Mouse (Mus musculus) adrenal gland, postnatal 36 days (tissue): Measurements from ENCODE around the gene Tgfbr1. TPM values are rescaled to one million over a fixed set of nuclear protein-coding genes. Genes with fewer than 3 reads are reported as not detected.

Source experiments
- DNase-seq, 2 experiments: peaks; one replicate each; pipeline ENCODE4 v3.0.0; 2021; ENCODE audit warnings: mixed read lengths in 1 of 2
- total RNA-seq, 2 experiments: library from RNA; stranded (reverse); gene quantifications; 2 replicates each; pipeline ENCODE4 v1.2.3; 2021

Gene Tgfbr1
- total RNA-seq, 2 experiments from 2014 or later: 34.8 to 40.7 TPM

- DNase-seq: no peak
Observed at GRCm38 (mm10) chr4:47422194-47422593, 69.2 kb downstream of the Tgfbr1 start.

- no peak for DNase-seq
Observed at GRCm38 (mm10) chr4:47422946-47423345, 69.9 kb downstream of the Tgfbr1 start.

- no peak for DNase-seq
Observed at GRCm38 (mm10) chr4:47424376-47424775, 71.4 kb downstream of the Tgfbr1 start.

GRCm38 (mm10) chr4:47425247-47425830, 72.3 kb downstream of the Tgfbr1 start:
- no peak for DNase-seq

- no peak for DNase-seq
Observed at GRCm38 (mm10) chr4:47427606-47428005, 74.6 kb downstream of the Tgfbr1 start.

- DNase-seq: no peak
Observed at GRCm38 (mm10) chr4:47430557-47430956, 77.5 kb downstream of the Tgfbr1 start.

GRCm38 (mm10) chr4:47431081-47431480, 78.1 kb downstream of the Tgfbr1 start:
- no peak for DNase-seq

GRCm38 (mm10) chr4:47432766-47433165, 79.7 kb downstream of the Tgfbr1 start:
- no peak for DNase-seq

GRCm38 (mm10) chr4:47435131-47435530, 82.1 kb downstream of the Tgfbr1 start:
- DNase-seq: no peak

- no peak for DNase-seq
Observed at GRCm38 (mm10) chr4:47435566-47436360, 82.7 kb downstream of the Tgfbr1 start.

- DNase-seq: peak; percentile 87 to 88
Observed at GRCm38 (mm10) chr4:47437365-47438340, 84.6 kb downstream of the Tgfbr1 start.

- DNase-seq: no peak
Observed at GRCm38 (mm10) chr4:47438956-47439355, 85.9 kb downstream of the Tgfbr1 start.

- peak; percentile 49 to 61 for DNase-seq
Observed at GRCm38 (mm10) chr4:47440951-47441350, 87.9 kb downstream of the Tgfbr1 start.

- DNase-seq: no peak
Observed at GRCm38 (mm10) chr4:47448526-47448925, 95.5 kb downstream of the Tgfbr1 start.

GRCm38 (mm10) chr4:47449116-47449515, 96.1 kb downstream of the Tgfbr1 start:
- DNase-seq: no peak

- no peak for DNase-seq
Observed at GRCm38 (mm10) chr4:47449586-47450522, 96.8 kb downstream of the Tgfbr1 start.

Other genes starting within 250 kb of the Tgfbr1 start
- 10 to 100 TPM; 27.5 to 80.0 TPM for gene Col15a1, start 145.1 kb upstream of the Tgfbr1 start, total RNA-seq
- 100 to 1,000 TPM; 149 to 171 TPM for gene Alg2, start 121.1 kb downstream of the Tgfbr1 start, total RNA-seq
- 100 to 1,000 TPM; 262 to 279 TPM for gene Sec61b, start 121.4 kb downstream of the Tgfbr1 start, total RNA-seq